Mouse (Mus musculus): ENCODE data around the gene B9d2. TPM values are rescaled to one million over a fixed set of nuclear protein-coding genes. Genes with fewer than 3 reads are reported as not detected.

B9d2 gene
- polyA plus RNA-seq, 1 experiment from 2014 or later = 39.2 TPM

- peaks cover 31% of the 10 kb centered on the region for H3K4me1 ChIP-seq
These were observed 8.4 kb downstream of the B9d2 start for GRCm38 (mm10) chr7:25688810-25689586.

GRCm38 (mm10) chr7:25689603-25690021 lies 9.0 kb downstream of the B9d2 start:
- Histone ChIP-seq H3K4me1 (peaks cover 31% of the 10 kb centered on the region), H3K9ac (replicated peaks) (no peak overlapping the region), H3K4me2 (replicated peaks) (peak overlapping the region; percentile 60), H3K36me3 (no peaks in the 10 kb centered on the region), H3K4me3 (peak overlapping the region; percentile 44), H3K27ac (replicated peaks) (no peak overlapping the region), H3K9me3 (no peaks in the 10 kb centered on the region), H3K27me3 (peaks cover 64% of the 10 kb centered on the region)
- ATAC-seq (replicated peaks) = no peak
- 15% methylated on average over 12 of the region's 12 CpGs for WGBS

More at GRCm38 (mm10) chr7:25688810-25689586, 8.4 kb downstream of the B9d2 start:
- Histone ChIP-seq H3K27me3 (peaks cover 64% of the 10 kb centered on the region), H3K9me3 (no peaks in the 10 kb centered on the region), H3K36me3 (no peaks in the 10 kb centered on the region), H3K9ac (replicated peaks) (0 out of 2 replicates have a peak overlapping the region, but pooled peaks have one; percentile 20), H3K27ac (replicated peaks) (no peak overlapping the region), H3K4me2 (replicated peaks) (peak overlapping the region; percentile 60), H3K4me3 (peak overlapping the region; percentile 44)
- 1% methylated on average over 51 of the region's 52 CpGs for WGBS
- ATAC-seq (replicated peaks) = 0 out of 2 replicates have a peak, but pooled peaks have one; percentile 24

- Histone ChIP-seq H3K27me3 (peaks cover 64% of the 10 kb centered on the region), H3K27ac (replicated peaks) (no peak overlapping the region), H3K9ac (replicated peaks) (no peak overlapping the region), H3K4me3 (no peak overlapping the region), H3K9me3 (no peaks in the 10 kb centered on the region), H3K4me1 (peaks cover 31% of the 10 kb centered on the region), H3K4me2 (replicated peaks) (no peak overlapping the region), H3K36me3 (no peaks in the 10 kb centered on the region)
- 46% methylated on average over 5 of the region's 5 CpGs for WGBS
- no peak for ATAC-seq (replicated peaks)
These were observed 9.5 kb downstream of the B9d2 start for GRCm38 (mm10) chr7:25690051-25690450.

DNA sequence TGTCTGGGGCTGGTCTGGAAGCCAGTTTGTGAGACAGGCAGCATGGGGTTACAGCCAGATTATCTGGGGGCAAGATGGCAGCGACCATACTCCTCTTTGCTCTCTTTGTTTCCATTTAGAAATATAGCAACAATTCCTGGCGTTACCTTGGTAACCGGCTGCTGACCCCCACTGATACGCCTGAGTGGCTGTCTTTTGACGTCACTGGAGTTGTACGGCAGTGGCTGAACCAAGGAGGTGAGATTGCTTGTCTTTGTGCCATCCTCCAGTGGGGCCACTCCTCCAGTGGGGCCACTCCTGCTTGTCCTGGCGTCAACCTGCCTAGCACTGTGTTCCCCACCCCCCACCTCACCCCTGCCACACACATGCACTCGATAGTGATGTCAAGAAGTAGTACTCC lies 13.5 kb downstream of the B9d2 start:
- no peak overlapping the region for H3K9ac ChIP-seq (replicated peaks)
- peak; percentile 29; the same call in 1 of the 2 replicates for ATAC-seq (replicated peaks)
- H3K27ac ChIP-seq (replicated peaks) = no peak overlapping the region
- peaks cover 28% of the 10 kb centered on the region for H3K27me3 ChIP-seq
- WGBS = 46% methylated on average over 8 of the region's 8 CpGs
- H3K4me2 ChIP-seq (replicated peaks) = no peak overlapping the region
- no peaks in the 10 kb centered on the region for H3K9me3 ChIP-seq
- no peaks in the 10 kb centered on the region for H3K36me3 ChIP-seq
- peaks cover 4% of the 10 kb centered on the region for H3K4me1 ChIP-seq
- no peak overlapping the region for H3K4me3 ChIP-seq

GRCm38 (mm10) chr7:25699851-25700250 lies 19.3 kb downstream of the B9d2 start:
- WGBS = 62% methylated on average over 13 of the region's 13 CpGs
- no peak overlapping the region for H3K27ac ChIP-seq (replicated peaks)

DNA sequence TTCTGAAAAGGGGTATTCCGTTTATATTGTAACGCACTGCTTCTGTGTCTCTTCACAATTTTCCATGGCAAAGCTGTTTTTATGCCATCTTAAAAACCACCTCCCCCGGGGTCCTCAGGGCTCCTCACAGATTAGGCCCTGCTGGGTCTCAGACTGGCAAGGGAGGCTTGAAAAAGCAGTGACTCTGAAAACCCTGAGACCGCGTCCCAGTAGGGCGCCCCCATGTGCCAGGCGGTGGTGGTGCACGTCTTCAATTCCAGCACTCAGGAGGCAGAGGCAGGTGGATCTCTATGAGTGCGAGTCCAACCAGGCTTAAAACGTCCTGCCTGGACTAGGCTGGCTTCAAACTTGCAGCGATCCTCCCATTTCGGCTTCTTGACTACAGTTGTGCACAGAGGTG lies 20.2 kb downstream of the B9d2 start:
- H3K4me3 ChIP-seq = no peak overlapping the region
- H3K27me3 ChIP-seq = peaks cover 5% of the 10 kb centered on the region; the same call in 1 of the 2 replicates
- no peak overlapping the region for H3K4me2 ChIP-seq (replicated peaks)
- WGBS = 78% methylated on average over 12 of the region's 12 CpGs
- ATAC-seq (replicated peaks) = no peak
- H3K4me1 ChIP-seq = peaks cover 5% of the 10 kb centered on the region
- no peak overlapping the region for H3K27ac ChIP-seq (replicated peaks)
- H3K36me3 ChIP-seq = no peaks in the 10 kb centered on the region
- no peak overlapping the region for H3K9ac ChIP-seq (replicated peaks)
- H3K9me3 ChIP-seq = 0 out of 2 replicates have a peak, but pooled peaks cover 5% of the 10 kb centered on the region

More at GRCm38 (mm10) chr7:25699851-25700250, 19.3 kb downstream of the B9d2 start:
- ATAC-seq (replicated peaks) = no peak
- Histone ChIP-seq H3K36me3 (no peaks in the 10 kb centered on the region), H3K9ac (replicated peaks) (no peak overlapping the region), H3K27me3 (peaks cover 5% of the 10 kb centered on the region; the same call in 1 of the 2 replicates), H3K4me2 (replicated peaks) (no peak overlapping the region), H3K9me3 (0 out of 2 replicates have a peak, but pooled peaks cover 5% of the 10 kb centered on the region), H3K4me1 (peaks cover 5% of the 10 kb centered on the region), H3K4me3 (no peak overlapping the region)

DNA sequence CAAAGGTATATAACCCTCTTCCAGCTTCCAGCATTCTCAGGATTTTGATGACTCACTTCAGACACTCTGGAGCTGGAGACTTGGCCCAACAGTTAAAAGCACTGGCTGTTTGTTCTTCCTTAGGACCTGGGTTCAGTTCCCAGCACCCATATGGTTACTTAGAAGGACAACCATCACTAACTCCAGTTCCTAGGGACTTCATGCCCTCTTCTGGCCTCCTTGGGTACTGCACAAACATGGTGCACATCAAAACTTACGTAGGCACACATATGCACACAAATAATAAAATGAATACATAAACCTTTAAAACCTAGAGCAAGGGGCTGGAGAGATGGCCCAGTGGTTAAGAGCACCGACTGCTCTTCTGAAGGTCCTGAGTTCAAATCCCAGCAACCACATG lies 21.8 kb downstream of the B9d2 start:
- peaks cover 5% of the 10 kb centered on the region for H3K4me1 ChIP-seq
- 0 out of 2 replicates have a peak, but pooled peaks cover 5% of the 10 kb centered on the region for H3K9me3 ChIP-seq
- H3K4me2 ChIP-seq (replicated peaks) = no peak overlapping the region
- WGBS = 99% methylated on average over 2 of the region's 2 CpGs
- H3K36me3 ChIP-seq = no peaks in the 10 kb centered on the region
- no peak for ATAC-seq (replicated peaks)
- H3K27me3 ChIP-seq = peaks cover 5% of the 10 kb centered on the region; the same call in 1 of the 2 replicates
- H3K4me3 ChIP-seq = no peak overlapping the region
- no peak overlapping the region for H3K9ac ChIP-seq (replicated peaks)
- no peak overlapping the region for H3K27ac ChIP-seq (replicated peaks)

- H3K36me3 ChIP-seq = no peaks in the 10 kb centered on the region
- WGBS = 22% methylated on average over 10 of the region's 10 CpGs
- H3K4me1 ChIP-seq = peaks cover 5% of the 10 kb centered on the region
- peak; percentile 38 for ATAC-seq (replicated peaks)
- peaks cover 5% of the 10 kb centered on the region; the same call in 1 of the 2 replicates for H3K27me3 ChIP-seq
- no peak overlapping the region for H3K27ac ChIP-seq (replicated peaks)
- H3K4me2 ChIP-seq (replicated peaks) = peak overlapping the region; percentile 59
- H3K4me3 ChIP-seq = peak overlapping the region; percentile 38; the same call in 1 of the 2 replicates
- H3K9me3 ChIP-seq = 0 out of 2 replicates have a peak, but pooled peaks cover 5% of the 10 kb centered on the region
- H3K9ac ChIP-seq (replicated peaks) = no peak overlapping the region
These were observed 23.4 kb downstream of the B9d2 start for GRCm38 (mm10) chr7:25703793-25704494.

- Histone ChIP-seq H3K9ac (replicated peaks) (peak overlapping the region; percentile 34), H3K9me3 (0 out of 2 replicates have a peak, but pooled peaks cover 5% of the 10 kb centered on the region), H3K4me3 (peak overlapping the region; percentile 38), H3K36me3 (no peaks in the 10 kb centered on the region), H3K27me3 (peaks cover 5% of the 10 kb centered on the region; the same call in 1 of the 2 replicates), H3K27ac (replicated peaks) (no peak overlapping the region), H3K4me1 (peaks cover 5% of the 10 kb centered on the region), H3K4me2 (replicated peaks) (peak overlapping the region; percentile 59)
- WGBS = 3% methylated on average over 36 of the region's 37 CpGs
- ATAC-seq (replicated peaks) = peak; percentile 51
These were observed 24.3 kb downstream of the B9d2 start for GRCm38 (mm10) chr7:25704716-25705364.

DNA sequence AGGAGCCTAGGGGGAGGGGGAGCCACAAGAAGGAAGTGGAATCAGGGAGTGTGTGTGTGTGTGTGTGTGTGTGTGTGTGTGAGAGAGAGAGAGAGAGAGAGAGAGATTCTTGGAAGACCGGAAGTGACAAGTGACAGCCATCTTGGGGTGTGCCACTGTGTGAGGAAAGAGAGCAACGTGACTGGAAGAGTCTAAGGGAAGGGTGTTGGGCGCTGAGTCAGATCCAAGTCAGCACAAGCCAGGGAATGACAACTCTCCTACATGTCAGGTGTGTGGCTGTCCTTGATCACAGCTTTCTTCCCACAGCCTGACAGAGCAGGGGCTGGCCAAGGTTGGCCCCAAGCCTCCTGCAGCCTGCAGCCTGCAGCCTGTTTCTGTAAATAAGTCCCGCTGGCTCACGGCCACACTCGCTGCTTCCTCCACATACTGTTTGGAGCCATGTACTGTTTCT lies 25.2 kb downstream of the B9d2 start:
- Histone ChIP-seq H3K36me3 (no peaks in the 10 kb centered on the region), H3K27ac (replicated peaks) (no peak overlapping the region), H3K9ac (replicated peaks) (no peak overlapping the region), H3K4me1 (peaks cover 12% of the 10 kb centered on the region), H3K4me2 (replicated peaks) (no peak overlapping the region), H3K27me3 (peaks cover 5% of the 10 kb centered on the region; the same call in 1 of the 2 replicates), H3K4me3 (no peak overlapping the region), H3K9me3 (0 out of 2 replicates have a peak, but pooled peaks cover 5% of the 10 kb centered on the region)
- ATAC-seq (replicated peaks) = no peak
- 59% methylated on average over 6 of the region's 6 CpGs for WGBS

DNA sequence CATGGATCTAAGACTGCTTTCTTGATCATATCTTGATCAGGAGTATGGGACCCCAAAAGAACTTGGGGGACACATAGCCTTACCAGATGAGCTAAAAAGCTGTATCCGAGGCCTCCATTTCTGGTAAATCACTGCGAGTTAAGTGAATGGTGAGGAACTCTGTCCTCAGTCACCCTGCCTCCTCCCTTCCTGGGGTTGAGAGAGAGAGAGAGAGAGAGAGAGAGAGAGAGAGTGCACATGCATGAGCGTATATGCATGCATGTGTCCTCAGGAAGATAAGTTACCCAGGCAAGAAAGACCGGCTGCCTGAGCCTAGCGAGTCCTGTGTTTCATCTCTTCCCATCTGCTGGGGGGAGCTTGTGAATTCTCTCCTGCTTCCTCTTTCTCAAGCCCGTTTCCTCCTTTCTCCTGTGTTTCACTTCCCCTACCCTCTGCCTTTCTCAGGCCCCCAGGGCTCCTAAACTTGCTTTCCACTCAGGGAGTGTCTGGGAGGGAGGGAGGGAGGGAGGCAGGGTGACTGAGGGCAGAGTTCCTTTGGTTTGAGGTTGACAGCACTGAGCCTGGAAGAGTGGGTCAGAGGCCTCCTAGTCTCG lies 26.1 kb downstream of the B9d2 start:
- Histone ChIP-seq H3K4me2 (replicated peaks) (no peak overlapping the region), H3K27ac (replicated peaks) (no peak overlapping the region), H3K4me1 (peaks cover 12% of the 10 kb centered on the region), H3K4me3 (no peak overlapping the region), H3K9ac (replicated peaks) (no peak overlapping the region), H3K27me3 (peaks cover 5% of the 10 kb centered on the region; the same call in 1 of the 2 replicates), H3K36me3 (no peaks in the 10 kb centered on the region), H3K9me3 (0 out of 2 replicates have a peak, but pooled peaks cover 5% of the 10 kb centered on the region)
- no peak for ATAC-seq (replicated peaks)
- 63% methylated on average over 7 of the region's 7 CpGs for WGBS
